Mouse (Mus musculus): Measurements from ENCODE around the gene Adgrg4. TPM values are rescaled to one million over a fixed set of nuclear protein-coding genes. Genes with fewer than 3 reads are reported as not detected.

Gene Adgrg4
- polyA plus RNA-seq (2016; fragmentation: Nextera tagmentation; extraction: Ambion mirVana) = not detected in 2 replicates

- H3K27me3 ChIP-seq = no peaks in the 10 kb centered on the region
- no peaks in the 10 kb centered on the region for H3K4me1 ChIP-seq
- no peak within 1 kb of the TSS for H3K4me2 ChIP-seq (replicated peaks)
- 82% methylated on average over 2 of the region's 2 CpGs for WGBS
- H3K27ac ChIP-seq (replicated peaks) = no peak within 1 kb of the TSS
- H3K36me3 ChIP-seq = no peaks in the 10 kb centered on the region
- no peak for ATAC-seq (ENCODE audit: low FRiP score, low read depth)
- H3K4me3 ChIP-seq = no peak within 1 kb of the TSS
- no peaks in the 10 kb centered on the region for H3K9me3 ChIP-seq
- no peak within 1 kb of the TSS for H3K9ac ChIP-seq (replicated peaks)
These were observed at the start of gene Adgrg4 for GRCm38 (mm10) chrX:56869863-56870262. TSS of gene Adgrg4 (plus strand) at chrX:56870163.

GRCm38 (mm10) chrX:56821765-56822603 lies 48.0 kb upstream of the Adgrg4 start, which contains the start of gene Map7d3:
TSS of gene Map7d3 (minus strand) at chrX:56822326.
- Histone ChIP-seq H3K36me3 (no peaks in the 10 kb centered on the region), H3K27ac (replicated peaks) (no peak within 1 kb of the TSS), H3K4me3 (peak within 1 kb of the TSS; percentile 46), H3K9me3 (no peaks in the 10 kb centered on the region), H3K9ac (replicated peaks) (peak within 1 kb of the TSS; percentile 20; the same call in 1 of the 2 replicates), H3K4me2 (replicated peaks) (peak within 1 kb of the TSS; percentile 64), H3K4me1 (no peaks in the 10 kb centered on the region), H3K27me3 (no peaks in the 10 kb centered on the region)
- ATAC-seq (ENCODE audit: low FRiP score, low read depth) = peak; percentile 78
- WGBS = 22% methylated on average over 35 of the region's 35 CpGs

- no peak overlapping the region for H3K27ac ChIP-seq (replicated peaks)
- no peaks in the 10 kb centered on the region for H3K9me3 ChIP-seq
- no peak overlapping the region for H3K4me2 ChIP-seq (replicated peaks)
- H3K4me1 ChIP-seq = no peaks in the 10 kb centered on the region
- H3K36me3 ChIP-seq = no peaks in the 10 kb centered on the region
- WGBS = 78% methylated on average over 6 of the region's 6 CpGs
- no peaks in the 10 kb centered on the region for H3K27me3 ChIP-seq
- H3K4me3 ChIP-seq = no peak overlapping the region
- no peak overlapping the region for H3K9ac ChIP-seq (replicated peaks)
- no peak for ATAC-seq (ENCODE audit: low FRiP score, low read depth)
These were observed 42.5 kb upstream of the Adgrg4 start for GRCm38 (mm10) chrX:56827492-56827891.

GRCm38 (mm10) chrX:56835842-56836241 lies 34.1 kb upstream of the Adgrg4 start:
- WGBS = 88% methylated on average over 6 of the region's 6 CpGs
- H3K4me1 ChIP-seq = no peaks in the 10 kb centered on the region
- no peaks in the 10 kb centered on the region for H3K9me3 ChIP-seq
- H3K27me3 ChIP-seq = no peaks in the 10 kb centered on the region
- no peak overlapping the region for H3K9ac ChIP-seq (replicated peaks)
- ATAC-seq (ENCODE audit: low FRiP score, low read depth) = no peak
- no peaks in the 10 kb centered on the region for H3K36me3 ChIP-seq
- H3K27ac ChIP-seq (replicated peaks) = no peak overlapping the region
- H3K4me2 ChIP-seq (replicated peaks) = no peak overlapping the region
- no peak overlapping the region for H3K4me3 ChIP-seq

DNA sequence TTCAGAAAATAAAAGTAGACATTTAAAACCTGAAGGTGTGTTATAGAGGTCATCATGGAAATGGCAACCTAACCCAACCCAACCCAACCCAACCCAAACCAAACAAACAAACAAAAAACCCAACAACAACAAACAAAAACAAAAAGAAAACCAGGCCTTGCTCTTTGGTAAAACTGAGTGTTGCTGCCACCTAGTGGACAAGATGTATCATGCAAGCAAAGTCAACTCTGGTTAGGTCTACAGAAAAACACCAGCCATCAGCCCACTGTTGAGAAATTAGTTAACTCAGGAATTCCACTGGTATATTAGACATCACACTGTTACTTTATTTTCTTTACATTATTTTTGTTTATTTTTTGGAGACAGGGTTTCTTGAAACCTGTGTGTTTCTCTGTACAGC lies 30.6 kb upstream of the Adgrg4 start:
- Histone ChIP-seq H3K27ac (replicated peaks) (no peak overlapping the region), H3K4me2 (replicated peaks) (no peak overlapping the region), H3K9me3 (no peaks in the 10 kb centered on the region), H3K9ac (replicated peaks) (no peak overlapping the region), H3K4me3 (no peak overlapping the region), H3K4me1 (no peaks in the 10 kb centered on the region), H3K36me3 (no peaks in the 10 kb centered on the region), H3K27me3 (no peaks in the 10 kb centered on the region)
- ATAC-seq (ENCODE audit: low FRiP score, low read depth) = no peak

DNA sequence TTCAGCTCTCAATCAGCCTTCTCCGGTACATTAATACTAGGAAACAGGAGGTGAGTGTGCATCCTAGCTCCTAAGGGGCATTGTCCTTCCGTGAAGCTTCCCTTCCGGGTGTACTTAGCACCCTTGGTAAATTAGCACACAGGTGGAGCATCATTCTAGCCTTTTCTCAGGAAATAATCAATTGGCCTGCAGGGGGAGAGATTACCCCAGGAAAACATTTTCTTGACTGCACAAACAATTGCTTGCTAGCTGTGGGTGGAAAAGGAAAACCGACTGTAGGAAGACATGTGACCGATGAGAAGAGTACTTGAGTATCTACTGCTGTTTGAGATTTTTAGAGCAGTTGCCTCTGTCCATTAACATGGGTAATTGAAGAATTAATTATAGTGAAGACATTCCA lies 28.7 kb upstream of the Adgrg4 start:
- Histone ChIP-seq H3K4me2 (replicated peaks) (no peak overlapping the region), H3K4me3 (no peak overlapping the region), H3K9ac (replicated peaks) (no peak overlapping the region), H3K27me3 (no peaks in the 10 kb centered on the region), H3K4me1 (no peaks in the 10 kb centered on the region), H3K27ac (replicated peaks) (no peak overlapping the region), H3K9me3 (no peaks in the 10 kb centered on the region), H3K36me3 (no peaks in the 10 kb centered on the region)
- 75% methylated on average over 5 of the region's 5 CpGs for WGBS
- ATAC-seq (ENCODE audit: low FRiP score, low read depth) = no peak

GRCm38 (mm10) chrX:57012891-57013290 lies 142.9 kb downstream of the Adgrg4 start:
- Histone ChIP-seq H3K4me1 (no peaks in the 10 kb centered on the region), H3K4me2 (replicated peaks) (no peak overlapping the region), H3K27ac (replicated peaks) (no peak overlapping the region), H3K9me3 (no peaks in the 10 kb centered on the region), H3K9ac (replicated peaks) (no peak overlapping the region), H3K27me3 (no peaks in the 10 kb centered on the region), H3K4me3 (no peak overlapping the region), H3K36me3 (no peaks in the 10 kb centered on the region)
- no peak for ATAC-seq (ENCODE audit: low FRiP score, low read depth)
- WGBS = 88% methylated on average over 2 of the region's 2 CpGs

DNA sequence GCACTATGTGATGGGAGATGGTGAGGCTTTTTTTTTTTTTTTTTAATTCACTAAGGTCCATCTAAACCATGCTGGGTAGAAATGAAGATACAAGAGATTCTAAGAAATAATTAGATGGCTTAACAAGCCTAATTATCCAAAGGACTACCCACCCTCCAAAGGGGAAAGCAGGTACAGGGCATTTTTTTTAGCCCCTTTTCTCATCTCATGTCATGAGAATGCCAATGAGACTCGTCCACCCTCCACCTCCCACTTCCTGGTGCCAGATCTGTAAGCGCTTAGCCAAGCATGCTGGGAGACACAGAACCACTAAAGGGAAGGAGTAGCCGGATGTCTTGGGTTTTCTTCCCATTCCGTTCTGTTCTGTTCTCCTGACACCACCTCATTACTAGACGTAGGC lies 172.8 kb downstream of the Adgrg4 start, which contains the start of gene Brs3:
TSS of gene Brs3 (plus strand) at position 301 of the 400 bp plus-strand sequence.
- H3K9me3 ChIP-seq = no peaks in the 10 kb centered on the region

GRCm38 (mm10) chrX:57043869-57044268 lies 173.9 kb downstream of the Adgrg4 start:
- WGBS = 82% methylated on average over 6 of the region's 6 CpGs
- Histone ChIP-seq H3K9ac (replicated peaks) (no peak overlapping the region), H3K27me3 (no peaks in the 10 kb centered on the region), H3K27ac (replicated peaks) (no peak overlapping the region), H3K4me1 (no peaks in the 10 kb centered on the region), H3K9me3 (no peaks in the 10 kb centered on the region), H3K4me2 (replicated peaks) (no peak overlapping the region), H3K36me3 (no peaks in the 10 kb centered on the region), H3K4me3 (no peak overlapping the region)
- no peak for ATAC-seq (ENCODE audit: low FRiP score, low read depth)

More for the DNA sequence above, 172.8 kb downstream of the Adgrg4 start, which contains the start of gene Brs3:
- H3K4me1 ChIP-seq = no peaks in the 10 kb centered on the region
- H3K9ac ChIP-seq (replicated peaks) = no peak within 1 kb of the TSS
- 83% methylated on average over 5 of the region's 5 CpGs for WGBS
- H3K4me3 ChIP-seq = no peak within 1 kb of the TSS
- no peaks in the 10 kb centered on the region for H3K27me3 ChIP-seq
- no peaks in the 10 kb centered on the region for H3K36me3 ChIP-seq
- ATAC-seq (ENCODE audit: low FRiP score, low read depth) = no peak
- H3K4me2 ChIP-seq (replicated peaks) = no peak within 1 kb of the TSS
- H3K27ac ChIP-seq (replicated peaks) = no peak within 1 kb of the TSS

Other genes with a start within 250 kb of the Adgrg4 start
- 65.7 and 74.7 TPM in 2 replicates for gene Fhl1, start 138.4 kb upstream of the Adgrg4 start, polyA plus RNA-seq (2016; fragmentation: Nextera tagmentation; extraction: Ambion mirVana)
- 1.6 and 2.3 TPM in 2 replicates for gene Map7d3, start 47.8 kb upstream of the Adgrg4 start, polyA plus RNA-seq (2016; fragmentation: Nextera tagmentation; extraction: Ambion mirVana)
- not detected in 2 replicates for gene Brs3, start 172.9 kb downstream of the Adgrg4 start, polyA plus RNA-seq (2016; fragmentation: Nextera tagmentation; extraction: Ambion mirVana)
- gene Htatsf1, start 183.4 kb downstream of the Adgrg4 start, polyA plus RNA-seq (2016; fragmentation: Nextera tagmentation; extraction: Ambion mirVana) = 92.2 and 101 TPM in 2 replicates
- 0.28 TPM in 1 of 2 replicates, not detected in the other for gene Vgll1, start 217.9 kb downstream of the Adgrg4 start, polyA plus RNA-seq (2016; fragmentation: Nextera tagmentation; extraction: Ambion mirVana)